ENCODE assay signal across 26 mouse cellular contexts in the genomic region with DNA sequence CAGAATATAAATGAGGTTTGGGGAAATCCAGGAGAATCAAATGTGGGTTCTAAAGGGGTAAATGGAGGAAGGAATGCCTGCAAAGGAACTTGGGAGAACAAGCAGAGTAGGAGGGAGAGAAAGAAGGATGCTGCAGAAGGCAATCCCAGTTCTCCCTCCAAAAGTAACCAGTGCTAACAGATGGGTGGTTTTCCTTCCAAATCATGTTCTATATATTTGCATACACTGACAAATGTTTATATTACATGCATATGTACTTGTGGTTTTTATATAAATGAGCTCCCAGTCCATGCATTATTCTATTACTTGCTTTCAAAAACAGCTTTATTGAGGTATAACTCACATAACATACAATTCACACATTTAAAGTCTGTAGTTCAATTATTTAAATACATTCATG. TPM values are rescaled to one million over a fixed set of nuclear protein-coding genes. Genes with fewer than 3 reads are reported as not detected.
DNase-seq lines count a peak whose midpoint lies in the region; ATAC-seq and TF ChIP-seq lines count a peak whose summit lies in the region.
"Had no signal": no experiment of that assay in that cellular context is flagged by ENCODE, and none has a peak within 500 bp of the region (broad histone marks: within the 10 kb centered on the region; RNA-seq: fewer than 3 reads in every experiment).

No protein-coding gene starts in this region.

- no peaks in the 10 kb centered on the region for H3K4me1 ChIP-seq in forebrain, postnatal 0 days (ENCODE audit: insufficient read depth)
- H3K4me1 ChIP-seq in forebrain, embryonic 16.5 days (replicated peaks; ENCODE audit: control insufficient read depth, insufficient read depth, low read length) = no peaks in the 10 kb centered on the region

- no peak overlapping the region for H3K4me3 ChIP-seq in forebrain, postnatal 0 days (ENCODE audit: low read depth, low read length)
- no peak overlapping the region for H3K4me3 ChIP-seq in forebrain, embryonic 16.5 days (replicated peaks; ENCODE audit: low read length)

- H3K9me3 ChIP-seq in forebrain, postnatal 0 days (ENCODE audit: low read length) = no peaks in the 10 kb centered on the region
- H3K9me3 ChIP-seq in forebrain, embryonic 16.5 days (ENCODE audit: control insufficient read depth, low read length) = no peaks in the 10 kb centered on the region
- H3K9me3 ChIP-seq: G1E had no signal

- DNase-seq in forebrain, postnatal 0 days = no peak
- no peak for DNase-seq in frontal cortex, postnatal 25 days (ENCODE audit: low spot score in 2 of 2)
- peak; percentile 12 for DNase-seq in brain, adult 2 months (ENCODE audit: low read depth, low spot score)
- DNase-seq in brain, embryonic 14.5 days (ENCODE audit: low read depth) = peak; percentile 14
- no peak for DNase-seq in Muller cell, postnatal 12 days (ENCODE audit: inconsistent ontology term)
- DNase-seq in cerebellum, postnatal 4 days (ENCODE audit: low spot score in 2 of 2) = no peak
- DNase-seq: adrenal gland, adult 2 months; adrenal gland, adult 8-10 months; adrenal gland, postnatal 10 days; adrenal gland, postnatal 14 days; adrenal gland, postnatal 25 days; adrenal gland, postnatal 36 days; B cell, adult 2 months; cerebellum, adult 11 months; cerebellum, adult 11-12 months; cerebellum, adult 18-20 months; cerebellum, adult 2 months; cerebellum, adult 8-10 months had no signal

- no peak for TF ChIP-seq POLR2A in brain, embryonic 14.5 days (IDR thresholded peaks at IDR 0.05; ENCODE audit: borderline replicate concordance, extremely low read depth, insufficient read depth, insufficient read length, poor library complexity, severe bottlenecking)

- TF ChIP-seq CTCF in forebrain, postnatal 0 days (IDR thresholded peaks at IDR 0.05; ENCODE audit: low read depth) = no peak
- no peak for TF ChIP-seq CTCF in brain, embryonic 14.5 days (IDR thresholded peaks at IDR 0.05; ENCODE audit: borderline replicate concordance, extremely low read depth, insufficient read depth, insufficient read length)

- peak; percentile 64 for ATAC-seq in forebrain, postnatal 0 days
- no peak for ATAC-seq in forebrain, embryonic 16.5 days
- ATAC-seq in frontal cortex, adult (ENCODE audit: low TSS enrichment) = peak; percentile 62; the same call in 1 of the 2 replicates
- ATAC-seq: activated CD4-positive, CD25-positive, alpha-beta regulatory T cell, adult 4 months; CD4-positive, CD25-positive, alpha-beta regulatory T cell, adult 4 months; Patski had no signal

- no peak overlapping the region for H3K9ac ChIP-seq in forebrain, postnatal 0 days
- H3K9ac ChIP-seq in forebrain, embryonic 16.5 days (replicated peaks; ENCODE audit: low read depth, low read length) = no peak overlapping the region

- no peaks in the 10 kb centered on the region for H3K36me3 ChIP-seq in forebrain, postnatal 0 days (ENCODE audit: insufficient read depth)
- H3K36me3 ChIP-seq in forebrain, embryonic 16.5 days (ENCODE audit: control insufficient read depth, insufficient read depth) = no peaks in the 10 kb centered on the region
- H3K36me3 ChIP-seq: G1E had no signal

- no peak overlapping the region for H3K27ac ChIP-seq in forebrain, postnatal 0 days (ENCODE audit: low read depth, low read length)
- H3K27ac ChIP-seq in forebrain, embryonic 16.5 days (ENCODE audit: low read length) = no peak overlapping the region

- no peaks in the 10 kb centered on the region for H3K27me3 ChIP-seq in forebrain, postnatal 0 days (ENCODE audit: insufficient read depth, low read length)
- H3K27me3 ChIP-seq in forebrain, embryonic 16.5 days (replicated peaks; ENCODE audit: control insufficient read depth, insufficient read depth, low read length) = no peaks in the 10 kb centered on the region
- H3K27me3 ChIP-seq: CH12.LX had no signal

- no peak overlapping the region for H3K4me2 ChIP-seq in forebrain, postnatal 0 days (ENCODE audit: low read depth)
- no peak overlapping the region for H3K4me2 ChIP-seq in forebrain, embryonic 16.5 days (ENCODE audit: low read length)

RNA-seq across cellular contexts. Expression of a gene that starts 53.7 kb away (rescaled TPM):
- 308 and 413 TPM in 2 replicates for total RNA-seq in forebrain, postnatal 0 days (2014; rRNA removed)
- polyA plus RNA-seq in forebrain, postnatal 0 days (2015; fragmentation: Nextera tagmentation; extraction: Ambion mirVana) = 280 and 417 TPM in 2 replicates
- polyA plus RNA-seq in forebrain, embryonic 16.5 days (2015; fragmentation: Nextera tagmentation; extraction: Ambion mirVana) = 164 and 300 TPM in 2 replicates
- polyA plus RNA-seq in brain, embryonic 14.5 days (2012; rRNA removed) = 161 and 162 TPM in 2 replicates
- total RNA-seq: CH12.LX, G1E, MEL had no signal
- polyA plus RNA-seq: G1E had no signal

Comparison
In these comparisons a context has a peak if more than half of its experiments do, and no peak if none do; other contexts are left out.
1. DNase-seq: peak in brain, adult 2 months (single experiment) and brain, embryonic 14.5 days (single experiment); none in forebrain, postnatal 0 days (single experiment), frontal cortex, postnatal 25 days (0 of 2), Muller cell, postnatal 12 days (single experiment) and cerebellum, postnatal 4 days (0 of 2).